Mouse (Mus musculus): ENCODE results near the gene Agap3. TPM values are rescaled to one million over a fixed set of nuclear protein-coding genes. Genes with fewer than 3 reads are reported as not detected.

The Agap3 gene
- total RNA-seq, 4 experiments from 2014 or later, result 79.7 to 89.0 (median 83.6) TPM

GRCm38 (mm10) chr5:24474723-24475261, 22.8 kb downstream of the Agap3 start:
- peak in 1 of 2 experiments; percentile 19 for DNase-seq (ENCODE audit: low spot score in 2 of 2)

DNA sequence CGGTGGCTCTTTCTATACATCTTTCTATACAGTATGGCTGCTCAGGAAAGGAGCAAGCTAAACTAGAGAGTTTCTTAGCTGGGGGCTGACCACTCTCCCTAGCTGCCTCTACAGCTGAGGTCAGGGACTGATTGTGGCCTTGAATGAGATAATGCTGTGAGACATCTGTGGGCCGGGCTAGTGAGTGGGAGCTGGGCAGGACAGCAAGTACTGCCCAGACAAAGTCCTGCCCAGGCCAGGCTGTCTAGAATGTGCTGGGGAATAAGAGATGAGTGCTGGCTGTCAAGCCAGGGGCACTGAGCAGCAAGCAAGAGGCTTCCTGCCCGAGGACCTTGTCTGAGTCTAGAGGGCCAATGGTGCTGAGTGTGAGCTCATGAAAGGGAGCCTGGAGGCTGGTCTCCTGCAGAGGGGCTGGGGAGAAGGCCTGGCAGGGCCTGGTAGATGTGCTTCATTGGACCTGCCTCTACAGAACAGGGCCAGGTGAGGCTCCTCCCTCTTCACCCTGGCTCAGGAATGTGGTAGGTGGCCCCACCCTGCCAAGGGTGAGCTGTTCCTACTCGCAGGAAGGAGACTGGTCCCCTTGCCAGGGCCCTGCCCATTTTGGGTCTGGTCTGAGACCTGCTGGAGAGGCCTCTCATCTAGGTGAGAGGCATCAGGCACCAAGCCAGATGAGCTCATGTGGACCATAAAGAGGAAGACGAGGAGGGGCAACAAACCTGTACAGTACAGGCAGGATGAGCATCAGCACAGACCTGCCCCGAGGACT, 23.7 kb downstream of the Agap3 start:
- no peak for DNase-seq (ENCODE audit: low spot score in 2 of 2)

DNA sequence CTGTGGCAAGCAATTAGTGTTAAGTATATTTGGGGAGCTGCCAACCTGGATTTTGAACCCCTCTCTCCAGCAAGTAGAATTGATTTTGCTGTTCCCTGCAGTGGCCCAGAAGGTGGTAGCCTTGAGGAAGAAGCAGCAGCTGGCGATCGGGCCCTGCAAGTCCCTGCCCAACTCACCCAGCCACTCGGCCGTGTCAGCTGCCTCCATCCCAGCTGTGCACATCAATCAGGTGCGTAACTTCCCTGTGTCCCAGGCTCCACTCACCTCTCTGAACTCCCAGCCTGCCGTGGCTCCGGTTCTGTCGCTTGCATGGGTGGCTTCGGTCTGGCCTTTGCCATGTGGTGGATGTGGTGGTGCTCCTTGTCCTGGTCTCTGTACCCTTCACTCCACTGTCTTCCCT, 25.9 kb downstream of the Agap3 start:
- no peak for DNase-seq (ENCODE audit: low spot score in 2 of 2)

DNA sequence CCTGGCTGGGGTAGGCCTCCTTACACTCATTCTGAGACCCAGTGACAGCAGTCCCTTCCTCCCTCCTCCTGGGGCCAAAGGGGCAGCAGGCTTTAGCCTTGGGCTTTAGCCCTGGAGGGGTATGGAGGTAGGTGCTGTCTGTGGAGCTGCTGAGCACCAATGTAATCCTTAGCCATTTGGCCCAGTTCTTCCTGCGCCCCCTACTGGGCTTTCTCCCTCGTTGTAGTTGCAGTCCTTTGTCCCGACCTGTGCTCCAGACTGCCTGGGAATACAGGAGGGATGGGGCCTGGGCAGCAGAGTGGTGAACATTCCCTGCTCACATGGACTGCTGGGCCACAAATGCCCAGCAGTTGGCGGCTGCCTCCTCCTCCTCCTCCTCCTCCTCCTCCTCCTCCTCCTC, 29.7 kb downstream of the Agap3 start:
- no peak for DNase-seq (ENCODE audit: low spot score in 2 of 2)

DNA sequence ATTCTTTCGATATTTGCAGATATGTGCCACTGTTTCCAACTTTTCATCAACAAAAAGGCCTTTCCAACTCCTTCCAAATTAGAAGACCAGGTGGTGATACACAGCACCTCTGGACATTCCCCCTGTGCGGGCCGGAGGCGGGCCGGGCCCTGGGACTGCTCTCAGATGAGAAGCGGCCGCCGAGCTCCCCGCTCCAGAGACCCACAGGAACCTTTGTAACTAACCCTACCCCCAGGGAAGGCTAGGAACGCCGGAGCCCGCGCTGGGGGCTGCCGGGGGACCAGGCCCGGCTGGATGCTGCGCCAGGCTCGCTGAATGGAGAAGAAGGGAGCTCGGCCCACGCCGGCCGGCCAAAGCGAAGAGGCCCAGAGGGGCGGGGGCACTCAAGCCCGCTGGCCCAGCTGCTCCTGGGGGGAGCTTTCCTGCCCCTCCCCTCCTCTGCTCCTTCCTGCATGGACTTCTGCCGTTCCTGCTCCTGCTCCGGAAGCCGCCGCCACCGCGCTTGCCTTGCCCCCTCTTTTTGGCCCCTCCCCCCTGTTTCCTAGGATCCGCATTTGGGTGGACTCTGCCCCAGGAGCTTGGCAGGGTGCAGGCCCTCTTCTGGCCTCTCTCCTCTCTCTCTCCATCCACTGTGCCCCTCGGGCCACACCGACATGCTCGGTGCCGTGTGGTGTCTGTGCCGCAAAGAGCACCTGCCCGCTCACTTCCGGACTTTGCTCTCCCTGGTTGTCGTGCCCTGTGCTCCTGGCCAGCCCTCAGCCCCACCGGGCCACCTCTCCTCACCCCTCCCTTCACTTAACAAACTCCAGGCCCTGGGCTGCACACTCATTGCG, 30.5 kb downstream of the Agap3 start:
- no peak for DNase-seq (ENCODE audit: low spot score in 2 of 2)

GRCm38 (mm10) chr5:24483326-24483725, 31.3 kb downstream of the Agap3 start:
- peak in 1 of 2 experiments; percentile 34 for DNase-seq (ENCODE audit: low spot score in 2 of 2)

DNA sequence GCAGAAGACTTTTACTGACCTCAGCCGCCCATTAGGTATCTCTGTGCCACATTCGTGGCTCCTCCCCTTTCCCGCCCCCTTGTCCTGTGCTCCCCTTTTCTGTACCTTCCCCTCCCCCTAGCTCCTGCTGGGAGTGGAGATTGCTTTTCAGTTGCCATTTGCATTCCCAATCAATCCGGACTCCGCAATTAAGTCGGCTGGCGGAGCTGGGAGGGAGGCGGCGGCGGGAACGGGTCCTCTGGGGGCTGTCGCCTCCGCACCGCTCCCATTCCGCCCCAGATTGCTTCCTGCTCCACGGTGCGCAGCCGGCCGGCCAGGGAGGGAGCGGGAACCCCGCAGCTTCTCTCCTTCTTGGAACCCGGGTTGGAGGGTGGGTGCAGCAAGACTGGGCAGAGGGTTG, 33.0 kb downstream of the Agap3 start:
- DNase-seq (ENCODE audit: low spot score in 2 of 2), result no peak

DNA sequence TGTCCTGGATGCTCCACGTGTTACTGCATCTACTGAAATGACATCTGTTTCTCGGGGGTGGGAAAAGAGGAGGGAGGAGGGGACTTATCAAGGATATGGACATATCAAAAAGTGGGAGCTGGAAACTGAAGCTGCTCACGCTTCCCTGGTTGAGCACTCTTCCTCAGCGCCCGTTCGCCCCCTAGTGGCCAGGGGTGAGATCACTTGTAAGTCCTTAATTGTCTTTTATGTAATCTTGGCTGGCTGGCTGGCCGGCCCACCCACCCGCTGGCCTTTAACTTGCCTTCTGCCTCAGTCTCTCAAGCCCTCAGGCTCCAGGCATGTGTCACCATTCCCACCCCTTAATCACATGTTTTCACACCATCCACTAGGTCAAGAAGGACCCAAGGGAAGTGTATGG, 34.1 kb downstream of the Agap3 start:
- DNase-seq (ENCODE audit: low spot score in 2 of 2), result peak; percentile 84 to 86

GRCm38 (mm10) chr5:24486738-24487137, 34.8 kb downstream of the Agap3 start:
- DNase-seq (ENCODE audit: low spot score in 2 of 2), result no peak

DNA sequence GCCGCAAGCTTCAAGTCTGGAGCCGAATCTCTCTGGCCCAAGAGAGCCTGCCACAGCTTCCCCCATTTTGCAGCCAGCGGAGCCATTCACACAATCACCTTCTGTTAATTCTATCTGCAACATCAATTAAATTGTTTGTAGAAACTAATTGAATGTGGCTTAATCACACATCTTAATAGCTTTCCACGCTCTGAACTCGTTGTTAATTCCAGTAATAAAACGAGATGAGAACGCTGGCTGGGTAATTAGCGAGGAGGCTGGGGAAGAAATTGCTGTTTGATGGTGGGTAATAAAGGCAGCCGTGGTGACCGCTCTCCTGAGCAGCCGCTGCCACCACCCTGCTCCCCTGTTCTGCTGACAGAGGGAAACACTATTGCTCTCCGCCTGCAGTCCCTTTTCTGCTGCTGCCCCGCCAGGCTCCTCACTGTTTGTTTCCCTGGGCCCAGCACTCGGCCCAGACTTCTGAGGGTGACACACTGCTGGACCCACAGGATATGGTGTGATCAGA, 38.5 kb downstream of the Agap3 start:
- DNase-seq (ENCODE audit: low spot score in 2 of 2), result no peak

DNA sequence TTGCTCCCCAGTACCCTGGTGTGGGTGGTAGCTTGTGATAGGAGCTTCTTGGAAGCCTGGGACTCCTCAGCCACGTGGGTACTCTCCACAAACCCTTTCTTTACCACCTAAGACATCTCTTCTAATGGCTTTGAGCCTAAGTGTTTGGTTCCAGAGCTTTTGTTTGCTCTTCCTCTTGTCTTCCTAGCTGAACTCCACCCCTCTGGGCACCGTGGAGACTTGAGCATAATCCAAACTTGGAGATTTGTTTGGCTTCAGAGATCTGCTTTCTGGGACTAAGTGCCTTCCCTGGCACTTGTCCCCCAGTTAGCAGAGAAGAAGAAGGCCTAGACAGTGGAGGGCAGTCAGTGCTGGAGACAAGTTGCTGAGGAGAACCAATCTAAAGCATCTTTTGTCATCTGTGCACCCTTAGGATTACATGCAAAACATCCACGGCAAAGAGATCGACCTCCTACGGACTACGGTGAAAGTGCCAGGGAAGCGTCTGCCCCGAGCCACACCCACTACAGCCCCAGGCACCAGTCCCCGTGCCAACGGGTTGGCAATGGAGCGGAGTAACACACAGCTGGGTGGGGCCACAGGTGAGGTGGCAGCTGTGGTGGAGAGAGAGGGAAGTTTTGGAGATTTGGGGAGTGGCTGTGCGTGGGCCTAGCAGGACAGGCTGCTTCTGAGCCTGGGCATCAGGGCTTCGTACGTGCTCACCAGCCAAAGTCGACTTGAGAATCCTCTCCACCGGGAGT, 40.7 kb downstream of the Agap3 start:
- no peak for DNase-seq (ENCODE audit: low spot score in 2 of 2)

DNA sequence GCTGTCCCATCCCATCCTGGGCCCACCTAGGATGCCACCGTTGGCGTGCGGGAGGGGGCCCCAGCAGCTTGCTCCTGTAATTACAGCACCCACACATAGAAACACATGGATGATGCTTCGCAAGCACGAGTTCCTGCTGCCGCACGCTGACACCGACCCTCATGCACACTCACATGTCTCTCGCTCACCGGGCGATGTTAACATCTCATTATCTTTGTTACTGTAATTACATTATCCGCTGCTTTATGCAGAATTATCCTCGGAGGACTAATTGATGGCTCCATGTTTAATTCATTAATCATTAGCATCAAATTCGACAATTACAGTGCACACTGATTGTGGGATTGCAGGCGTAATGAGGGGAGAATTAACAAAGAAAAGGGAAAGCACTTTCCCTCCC, 43.0 kb downstream of the Agap3 start:
- DNase-seq (ENCODE audit: low spot score in 2 of 2), result no peak

- no peak for DNase-seq (ENCODE audit: low spot score in 2 of 2)
Observed at GRCm38 (mm10) chr5:24496756-24497155, 44.8 kb downstream of the Agap3 start.

DNA sequence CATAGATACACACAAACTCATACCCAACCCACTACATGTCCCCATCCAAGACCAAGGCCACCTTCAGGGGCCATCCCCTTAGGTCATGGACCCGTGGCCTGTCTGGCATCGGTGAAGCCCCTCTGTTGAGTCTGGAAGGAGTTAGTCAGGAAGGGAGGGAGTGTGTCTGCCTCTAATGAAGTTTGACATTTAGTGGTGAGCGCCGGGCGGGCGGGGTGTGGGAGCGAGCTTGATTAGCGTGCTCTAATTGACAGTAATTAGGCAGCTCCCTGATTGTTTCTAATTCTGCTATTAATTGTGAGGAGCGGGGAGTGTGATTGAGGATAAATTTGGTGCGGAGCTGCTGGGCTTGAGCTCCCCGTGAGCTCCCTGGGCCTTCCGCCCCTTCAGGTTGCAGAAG, 45.5 kb downstream of the Agap3 start:
- no peak for DNase-seq (ENCODE audit: low spot score in 2 of 2)

GRCm38 (mm10) chr5:24499113-24499512, 47.1 kb downstream of the Agap3 start:
- DNase-seq (ENCODE audit: low spot score in 2 of 2), result no peak

- no peak for DNase-seq (ENCODE audit: low spot score in 2 of 2)
Observed at GRCm38 (mm10) chr5:24500851-24501250, 48.9 kb downstream of the Agap3 start.

GRCm38 (mm10) chr5:24502786-24503185, 50.8 kb downstream of the Agap3 start:
- no peak for DNase-seq (ENCODE audit: low spot score in 2 of 2)

DNA sequence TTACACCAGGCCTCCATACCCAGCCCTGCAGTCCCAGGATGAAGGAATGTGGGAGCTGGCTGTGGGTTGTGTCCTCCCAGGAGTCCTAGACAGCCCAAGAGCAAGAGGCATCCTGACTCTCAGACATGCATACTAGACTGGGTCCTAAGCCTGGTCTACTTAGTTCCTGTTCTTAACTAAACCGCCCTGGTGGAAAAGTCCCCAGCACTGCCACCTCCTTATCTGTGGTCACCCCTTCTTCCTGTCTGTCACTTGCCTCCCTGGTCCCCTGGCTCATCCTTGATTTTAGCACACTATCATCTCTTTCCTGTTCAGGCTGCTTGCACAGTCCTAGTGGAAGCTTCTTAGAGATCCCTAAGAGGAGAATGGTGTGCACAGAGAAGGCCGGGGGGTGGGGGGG, 53.5 kb downstream of the Agap3 start:
- DNase-seq (ENCODE audit: low spot score in 2 of 2), result no peak

DNA sequence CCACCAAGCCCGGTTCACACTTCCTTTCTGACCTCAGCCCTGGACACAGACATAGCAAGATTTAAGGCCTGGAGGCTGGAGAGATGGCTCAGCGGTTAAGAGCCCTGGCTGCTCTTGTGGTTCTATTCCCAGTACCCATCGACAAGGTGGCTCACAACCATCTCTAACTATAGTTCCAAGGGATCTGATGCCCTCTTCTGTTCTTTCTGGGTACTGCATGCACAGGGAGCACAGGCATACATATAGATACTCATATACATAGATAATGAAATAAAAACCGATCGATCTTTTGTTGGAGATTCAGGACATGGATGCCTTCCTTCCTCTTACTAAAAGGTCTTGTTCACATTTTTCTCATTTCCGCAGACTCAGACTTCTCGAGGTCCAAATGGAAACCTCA, 56.4 kb downstream of the Agap3 start:
- DNase-seq (ENCODE audit: low spot score in 2 of 2), result no peak

- DNase-seq (ENCODE audit: low spot score in 2 of 2), result peak in 1 of 2 experiments; percentile 45
Observed at GRCm38 (mm10) chr5:24510635-24511034, 58.7 kb downstream of the Agap3 start.

- DNase-seq (ENCODE audit: low spot score in 2 of 2), result peak; percentile 21 to 38
Observed at GRCm38 (mm10) chr5:24512271-24512670, 60.3 kb downstream of the Agap3 start.
